Mouse (Mus musculus): ENCODE data around the gene Pcdh7. TPM values are rescaled to one million over a fixed set of nuclear protein-coding genes. Genes with fewer than 3 reads are reported as not detected.

The Pcdh7 gene
- total RNA-seq, 2 experiments from 2014 or later = 130 to 159 TPM

GRCm38 (mm10) chr5:57743956-57744661 lies 26.3 kb downstream of the Pcdh7 start:
- no peak for DNase-seq (ENCODE audit: low spot score in 2 of 2)

GRCm38 (mm10) chr5:57745879-57746278 lies 28.1 kb downstream of the Pcdh7 start:
- no peak for DNase-seq (ENCODE audit: low spot score in 2 of 2)

GRCm38 (mm10) chr5:57750320-57750719 lies 32.6 kb downstream of the Pcdh7 start:
- no peak for DNase-seq (ENCODE audit: low spot score in 2 of 2)

DNA sequence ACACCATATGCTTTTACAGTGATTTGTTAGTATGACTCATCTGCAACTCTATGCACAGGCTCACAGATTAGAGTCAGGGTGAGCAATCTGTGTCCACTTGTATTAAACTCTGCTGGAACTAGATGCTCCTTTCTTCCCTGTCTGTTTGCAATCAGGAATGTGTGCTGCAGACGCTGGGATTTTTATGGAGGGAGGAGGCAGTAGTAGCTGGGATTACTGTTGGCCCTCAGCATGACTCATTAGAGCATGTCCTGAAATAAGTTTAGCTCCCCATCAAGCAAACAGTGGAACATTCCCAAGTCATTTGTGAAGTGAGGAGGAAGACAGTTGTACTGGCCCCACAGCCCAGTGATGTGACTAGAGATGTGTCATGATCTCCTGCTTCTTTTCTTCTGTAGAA lies 38.0 kb downstream of the Pcdh7 start:
- DNase-seq (ENCODE audit: low spot score in 2 of 2) = peak; percentile 15 to 21

- DNase-seq (ENCODE audit: low spot score in 2 of 2) = no peak
Observed at GRCm38 (mm10) chr5:57756726-57757424, 39.1 kb downstream of the Pcdh7 start.

GRCm38 (mm10) chr5:57757436-57757898 lies 39.7 kb downstream of the Pcdh7 start:
- DNase-seq (ENCODE audit: low spot score in 2 of 2) = no peak

DNA sequence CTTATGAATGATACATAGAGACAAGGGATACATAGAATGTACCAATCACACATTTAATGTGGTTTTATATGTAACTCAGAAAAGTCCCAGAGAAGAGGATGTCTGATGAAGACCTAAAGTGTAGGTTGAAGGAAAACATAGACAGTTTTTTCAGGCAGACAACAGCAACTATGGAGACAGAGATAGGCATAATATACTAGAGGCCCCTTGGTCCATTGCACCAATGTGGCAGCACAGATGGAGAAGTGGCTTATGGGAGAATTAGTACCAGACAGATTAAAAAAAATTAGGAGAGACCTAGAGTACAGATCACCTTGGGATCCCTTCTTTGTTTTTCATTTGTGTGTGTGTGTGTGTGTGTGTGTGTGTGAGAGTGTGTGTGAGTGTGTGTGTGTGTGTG lies 41.2 kb downstream of the Pcdh7 start:
- DNase-seq (ENCODE audit: low spot score in 2 of 2) = no peak

GRCm38 (mm10) chr5:57760069-57761063 lies 42.6 kb downstream of the Pcdh7 start:
- no peak for DNase-seq (ENCODE audit: low spot score in 2 of 2)

GRCm38 (mm10) chr5:57765356-57765755 lies 47.6 kb downstream of the Pcdh7 start:
- no peak for DNase-seq (ENCODE audit: low spot score in 2 of 2)

DNA sequence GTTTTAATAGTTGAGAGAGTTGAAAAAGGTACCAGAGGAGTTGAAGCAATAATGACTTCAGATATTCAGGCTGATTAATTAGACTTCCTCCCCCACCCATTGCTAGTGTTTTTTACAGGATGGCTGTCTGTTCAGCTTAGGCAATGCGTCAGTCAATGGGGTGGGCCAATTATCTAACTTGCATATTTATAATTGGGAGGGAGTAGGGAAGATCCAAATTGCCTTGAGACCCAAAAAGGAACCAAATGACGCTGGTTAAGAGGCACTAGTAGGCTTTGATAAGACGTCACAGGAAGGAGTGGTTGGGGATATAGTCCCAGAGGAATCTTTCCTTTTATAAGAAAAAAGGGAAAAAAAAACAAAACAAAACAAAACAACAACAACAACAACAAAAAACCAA lies 49.6 kb downstream of the Pcdh7 start:
- DNase-seq (ENCODE audit: low spot score in 2 of 2) = no peak

DNA sequence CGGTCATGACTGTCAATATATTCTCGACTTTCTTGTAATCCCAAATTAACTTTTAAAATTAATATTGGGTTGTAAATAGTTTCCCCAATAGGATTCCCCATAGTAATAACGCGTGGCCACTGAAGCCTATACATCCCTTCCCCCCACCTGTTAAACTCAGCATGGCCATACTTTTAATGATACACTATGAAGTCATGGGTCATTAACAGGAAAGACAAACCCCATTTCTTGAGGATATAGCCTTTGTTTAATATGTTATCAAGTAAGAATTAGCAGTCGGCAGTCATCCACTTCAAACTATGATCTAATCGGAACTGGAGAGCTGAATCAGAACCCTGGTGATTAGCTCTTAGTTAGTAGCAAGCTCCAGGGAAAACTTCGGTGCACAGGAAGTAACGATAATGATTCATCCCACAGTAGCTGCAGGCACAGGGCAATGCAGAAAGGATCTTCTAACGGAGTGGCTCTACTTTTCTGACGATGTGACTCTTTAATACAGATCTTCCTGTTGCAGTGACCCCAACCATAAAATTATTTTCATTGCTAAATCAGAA lies 50.8 kb downstream of the Pcdh7 start:
- DNase-seq (ENCODE audit: low spot score in 2 of 2) = no peak

DNA sequence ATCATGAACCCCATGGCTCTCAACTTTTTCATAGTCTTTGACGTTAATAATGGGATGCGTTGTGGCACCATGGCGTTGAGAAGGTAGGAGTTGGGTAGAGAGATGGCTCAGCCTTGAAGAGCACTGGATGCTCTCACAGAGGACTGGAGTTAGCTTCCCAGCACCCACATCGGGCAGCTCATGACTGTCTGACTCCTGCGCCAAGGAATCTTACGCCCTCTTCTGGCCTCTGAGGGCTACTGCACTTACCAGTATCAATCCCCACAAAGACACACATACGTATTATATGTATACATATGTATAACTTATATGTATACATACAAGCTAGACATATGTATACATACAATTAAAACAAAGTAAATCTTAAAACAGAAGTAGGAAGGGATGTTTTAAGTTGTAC lies 51.9 kb downstream of the Pcdh7 start:
- no peak for DNase-seq (ENCODE audit: low spot score in 2 of 2)

DNA sequence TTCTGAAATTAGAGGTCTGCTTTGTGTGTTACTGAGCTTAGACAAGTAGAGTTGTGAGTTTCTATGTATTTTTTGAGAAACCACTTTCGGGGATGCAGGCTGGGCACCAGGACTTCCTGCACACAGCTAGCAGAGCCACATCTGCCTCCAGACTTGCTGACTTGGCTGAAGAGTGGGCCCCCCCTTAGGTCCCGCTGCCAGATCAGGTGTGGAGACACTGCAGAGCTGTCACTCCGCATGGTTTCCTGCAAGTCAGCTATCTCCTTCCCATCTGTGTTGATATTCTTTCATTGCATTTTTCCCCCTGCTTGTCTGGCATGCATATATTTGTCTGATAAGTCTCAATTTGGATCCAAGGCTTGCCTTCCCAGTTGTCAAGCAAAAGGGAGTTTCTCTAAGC lies 52.6 kb downstream of the Pcdh7 start:
- DNase-seq (ENCODE audit: low spot score in 2 of 2) = no peak

- DNase-seq (ENCODE audit: low spot score in 2 of 2) = no peak
Observed at GRCm38 (mm10) chr5:57771122-57771521, 53.4 kb downstream of the Pcdh7 start.

DNA sequence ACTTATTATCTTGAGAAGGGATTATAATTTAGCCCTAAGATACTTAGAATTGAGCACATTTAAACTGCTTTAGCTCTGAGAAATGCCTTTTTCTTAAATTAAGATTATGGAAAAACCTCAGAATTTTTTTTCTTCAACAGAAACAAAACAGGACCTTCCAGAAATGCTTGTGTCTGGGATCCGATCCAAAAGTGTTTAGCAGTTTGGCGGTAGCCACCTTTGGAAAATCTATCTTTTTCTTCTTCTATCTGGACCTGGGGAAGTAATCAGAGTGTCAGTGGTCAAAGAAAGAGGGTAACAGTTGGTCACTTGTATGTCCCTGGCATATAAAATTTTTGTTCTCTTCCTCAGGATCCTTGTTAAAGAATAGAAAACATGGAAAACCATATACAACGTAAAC lies 54.9 kb downstream of the Pcdh7 start:
- DNase-seq (ENCODE audit: low spot score in 2 of 2) = no peak

GRCm38 (mm10) chr5:57774496-57774895 lies 56.7 kb downstream of the Pcdh7 start:
- DNase-seq (ENCODE audit: low spot score in 2 of 2) = no peak

GRCm38 (mm10) chr5:57778093-57778492 lies 60.3 kb downstream of the Pcdh7 start:
- DNase-seq (ENCODE audit: low spot score in 2 of 2) = no peak

DNA sequence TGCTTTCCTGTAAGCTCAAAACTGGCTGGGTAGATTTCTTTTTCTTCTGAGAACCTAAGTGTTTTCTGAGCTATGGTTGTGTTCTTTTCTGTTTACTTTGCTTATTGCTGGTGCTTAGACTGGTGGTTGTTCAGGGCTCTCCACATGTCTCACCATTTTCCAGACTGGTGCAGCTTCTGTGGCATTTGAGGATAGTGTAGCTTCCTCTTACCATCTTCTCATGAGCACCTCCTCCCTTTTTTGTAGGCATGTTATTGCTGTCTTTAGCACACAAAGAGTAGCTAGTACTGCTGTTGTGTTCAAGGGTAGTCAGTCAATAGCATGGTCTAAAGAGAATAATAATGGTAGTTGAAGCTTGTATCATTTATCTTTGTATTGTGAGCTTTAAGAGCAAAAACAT lies 62.2 kb downstream of the Pcdh7 start:
- DNase-seq (ENCODE audit: low spot score in 2 of 2) = no peak

DNA sequence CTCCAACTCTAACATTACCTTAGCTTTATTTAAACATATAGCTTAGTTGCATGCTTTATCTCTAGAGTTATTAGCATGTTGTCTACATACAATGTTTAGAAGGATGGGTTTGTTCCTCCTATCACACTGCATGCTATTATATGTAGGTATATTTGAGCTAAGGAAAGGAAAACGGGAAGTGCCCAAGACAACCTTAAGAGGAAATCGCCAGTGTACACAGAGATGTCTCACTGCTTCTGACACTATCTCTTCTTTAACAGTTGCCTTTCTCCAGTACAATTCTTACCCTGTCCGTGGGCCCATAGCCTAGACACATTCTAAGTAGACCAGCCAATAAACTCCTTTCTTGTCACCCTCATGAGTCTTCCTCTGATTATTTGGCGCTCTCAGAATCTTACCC lies 62.8 kb downstream of the Pcdh7 start:
- no peak for DNase-seq (ENCODE audit: low spot score in 2 of 2)

- DNase-seq (ENCODE audit: low spot score in 2 of 2) = no peak
Observed at GRCm38 (mm10) chr5:57781950-57782349, 64.2 kb downstream of the Pcdh7 start.

- no peak for DNase-seq (ENCODE audit: low spot score in 2 of 2)
Observed at GRCm38 (mm10) chr5:57782546-57782945, 64.8 kb downstream of the Pcdh7 start.

Measured in left cerebral cortex, adult 18-20 months (tissue).